Mouse (Mus musculus): ENCODE measurements around the gene Tagap. TPM values are rescaled to one million over a fixed set of nuclear protein-coding genes. Genes with fewer than 3 reads are reported as not detected.
"Not testable (repeated sequence)": the region's sequence is repeated elsewhere in the genome, so short reads cannot be mapped to it uniquely, and the experiment has no call there.

The Tagap gene
- polyA plus RNA-seq, 1 experiment from 2014 or later = 1.4 TPM

DNA sequence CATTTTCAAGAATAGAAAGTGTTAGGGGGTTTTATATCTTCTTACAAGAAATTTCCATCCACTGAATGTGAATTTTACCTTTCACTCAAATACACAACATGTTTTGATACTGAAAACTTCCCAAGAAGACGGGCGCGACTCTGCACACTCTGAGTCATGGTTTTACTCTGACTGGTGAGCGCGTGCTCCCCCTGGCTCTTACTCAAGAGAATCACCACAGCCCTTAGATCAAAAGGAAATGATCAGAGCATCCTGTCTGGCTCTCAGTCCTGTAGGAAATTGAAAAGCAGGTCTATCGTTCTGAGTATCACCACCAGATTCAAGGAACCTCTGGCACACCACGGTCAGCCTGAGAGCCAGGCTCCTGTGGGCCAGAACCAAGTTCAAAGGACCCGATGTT lies 13.8 kb downstream of the Tagap start:
- H3K27me3 ChIP-seq (replicated peaks; ENCODE audit: control insufficient read depth, insufficient read depth, low read length) = no peaks in the 10 kb centered on the region
- no peaks in the 10 kb centered on the region for H3K9me3 ChIP-seq (ENCODE audit: control insufficient read depth, low read length)
- no peak overlapping the region for H3K4me3 ChIP-seq (ENCODE audit: low read depth, low read length)
- no peaks in the 10 kb centered on the region for H3K36me3 ChIP-seq (ENCODE audit: control insufficient read depth, insufficient read depth, low read length)
- H3K9ac ChIP-seq (ENCODE audit: low read length) = no peak overlapping the region
- 57% methylated on average over 8 of the region's 8 CpGs for WGBS
- ATAC-seq (replicated peaks; ENCODE audit: low FRiP score, low TSS enrichment, low read depth) = no peak
- no peak for DNase-seq (ENCODE audit: low spot score)
- H3K4me1 ChIP-seq (replicated peaks; ENCODE audit: control insufficient read depth, insufficient read depth, low read length) = no peaks in the 10 kb centered on the region
- H3K4me2 ChIP-seq (ENCODE audit: low read length) = no peak overlapping the region
- H3K27ac ChIP-seq (ENCODE audit: low read depth) = no peak overlapping the region

DNA sequence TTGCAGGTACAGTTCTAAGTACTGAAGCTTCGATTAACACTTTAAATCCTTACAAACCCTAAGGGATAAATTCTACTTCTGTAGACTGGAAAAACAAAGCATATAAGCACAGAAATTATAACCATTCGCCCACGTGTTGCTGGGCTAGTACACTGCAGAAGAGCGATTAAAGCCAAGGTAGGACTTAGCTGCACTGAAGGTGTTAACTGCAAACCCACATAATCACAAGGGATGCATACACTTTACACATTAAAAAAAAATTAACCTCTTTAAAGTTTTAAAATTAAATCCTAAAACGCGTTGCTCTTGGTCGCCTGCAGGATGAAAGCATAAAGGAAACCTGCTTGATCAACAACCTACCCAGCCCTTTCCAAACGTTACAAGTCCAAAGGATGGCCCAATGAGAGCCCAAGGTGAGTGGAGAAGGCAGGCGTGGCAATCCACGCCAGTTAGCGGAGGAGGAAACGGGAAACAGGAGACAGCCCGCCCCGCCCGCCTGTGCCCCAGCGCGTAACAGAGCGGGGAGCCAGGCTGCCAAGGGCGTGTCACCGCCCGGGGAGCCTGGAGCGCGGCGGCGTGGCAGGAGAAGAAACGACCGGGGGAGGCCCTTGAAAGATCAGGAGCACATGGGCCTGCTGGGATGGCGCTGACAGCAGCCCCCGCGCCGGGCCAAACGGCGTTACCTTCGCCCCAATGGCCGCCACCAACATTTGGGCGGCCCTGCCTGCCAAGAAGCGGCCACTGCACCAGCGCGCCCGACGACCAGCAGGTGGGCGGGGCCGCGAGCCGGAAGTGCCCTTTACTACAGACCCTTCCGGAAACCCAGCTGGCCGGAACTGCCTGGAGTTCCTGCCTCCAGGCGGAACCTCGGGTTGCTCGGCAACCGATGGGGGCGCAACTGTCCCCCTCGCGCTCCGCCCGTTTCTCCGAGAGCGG lies 19.6 kb downstream of the Tagap start, which contains the start of gene Rsph3a:
Rsph3a (plus strand) TSS at position 498 of the 936 bp plus-strand sequence.
- peak; percentile 91 for DNase-seq (ENCODE audit: low spot score)
- H3K9ac ChIP-seq (ENCODE audit: low read length) = peak within 1 kb of the TSS; percentile 45
- peak; percentile 99 for ATAC-seq (replicated peaks; ENCODE audit: low FRiP score, low TSS enrichment, low read depth)
- H3K4me2 ChIP-seq (ENCODE audit: low read length) = peak within 1 kb of the TSS; percentile 62
- WGBS = 2% methylated on average over 57 of the region's 58 CpGs
- not testable (repeated sequence) for H3K4me1 ChIP-seq (replicated peaks; ENCODE audit: control insufficient read depth, insufficient read depth, low read length); H3K9me3 ChIP-seq (ENCODE audit: control insufficient read depth, low read length); H3K36me3 ChIP-seq (ENCODE audit: control insufficient read depth, insufficient read depth, low read length); H3K27me3 ChIP-seq (replicated peaks; ENCODE audit: control insufficient read depth, insufficient read depth, low read length)
- H3K27ac ChIP-seq (ENCODE audit: low read depth) = peak within 1 kb of the TSS; percentile 75
- H3K4me3 ChIP-seq (ENCODE audit: low read depth, low read length) = peak within 1 kb of the TSS; percentile 52

DNA sequence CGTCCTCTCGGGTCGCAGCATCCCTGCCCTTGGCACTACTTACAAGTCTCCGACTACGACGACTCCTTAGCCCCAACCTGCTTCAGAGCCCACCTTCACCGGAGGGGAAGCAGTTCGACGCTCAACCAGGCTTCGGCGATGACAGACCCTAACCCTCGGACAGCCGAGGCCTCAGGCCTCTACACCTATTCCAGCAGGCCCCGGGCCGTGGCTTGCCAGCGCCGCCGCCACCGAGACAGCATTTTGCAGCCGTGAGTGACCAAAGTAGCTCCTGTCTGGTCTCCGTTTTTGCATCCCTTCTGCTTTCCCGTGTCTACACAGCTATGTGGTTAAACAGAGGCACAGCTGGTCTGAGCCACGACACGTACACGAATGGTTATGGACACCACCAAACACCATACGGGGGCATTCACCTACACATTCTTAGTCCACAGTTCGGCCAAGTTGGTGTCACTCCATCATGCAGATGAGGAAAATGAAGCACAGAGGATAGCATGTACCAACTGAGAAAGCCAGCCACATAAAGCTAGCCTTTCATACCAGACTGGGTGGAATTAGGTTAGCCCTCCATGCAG lies 20.3 kb downstream of the Tagap start:
- H3K27ac ChIP-seq (ENCODE audit: low read depth); H3K36me3 ChIP-seq (ENCODE audit: control insufficient read depth, insufficient read depth, low read length); H3K27me3 ChIP-seq (replicated peaks; ENCODE audit: control insufficient read depth, insufficient read depth, low read length); H3K9me3 ChIP-seq (ENCODE audit: control insufficient read depth, low read length); DNase-seq (ENCODE audit: low spot score); H3K4me1 ChIP-seq (replicated peaks; ENCODE audit: control insufficient read depth, insufficient read depth, low read length): not testable (repeated sequence)
- Histone ChIP-seq H3K4me3 (ENCODE audit: low read depth, low read length) (peak overlapping the region; percentile 52), H3K4me2 (ENCODE audit: low read length) (peak overlapping the region; percentile 62), H3K9ac (ENCODE audit: low read length) (0 out of 2 replicates have a peak overlapping the region, but pooled peaks have one; percentile 30)
- 0% methylated on average over 15 of the region's 27 CpGs for WGBS
- peak; percentile 54 for ATAC-seq (replicated peaks; ENCODE audit: low FRiP score, low TSS enrichment, low read depth)

DNA sequence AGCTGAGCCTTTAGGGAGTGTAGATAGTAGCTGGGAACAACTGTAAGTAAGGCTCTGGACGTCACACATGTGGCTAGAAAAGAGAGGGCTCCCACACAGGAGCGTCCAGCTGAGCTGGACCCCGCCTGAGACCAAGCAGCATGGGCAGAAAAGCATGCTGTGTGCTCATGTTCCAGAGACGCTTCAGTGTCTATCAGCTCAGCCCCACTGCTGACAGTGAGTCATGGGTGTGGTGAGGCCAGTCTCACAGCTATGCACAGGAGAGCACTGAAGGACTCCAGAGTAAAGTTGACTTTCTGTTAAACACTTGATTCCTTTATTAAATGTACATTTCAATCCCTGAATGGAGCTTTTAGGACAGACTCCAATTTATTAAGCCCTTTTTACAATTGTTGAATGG lies 25.5 kb downstream of the Tagap start:
- not testable (repeated sequence) for H3K4me3 ChIP-seq (ENCODE audit: low read depth, low read length); H3K4me2 ChIP-seq (ENCODE audit: low read length); H3K9ac ChIP-seq (ENCODE audit: low read length); H3K9me3 ChIP-seq (ENCODE audit: control insufficient read depth, low read length); DNase-seq (ENCODE audit: low spot score); H3K36me3 ChIP-seq (ENCODE audit: control insufficient read depth, insufficient read depth, low read length); ATAC-seq (replicated peaks; ENCODE audit: low FRiP score, low TSS enrichment, low read depth); H3K4me1 ChIP-seq (replicated peaks; ENCODE audit: control insufficient read depth, insufficient read depth, low read length); H3K27ac ChIP-seq (ENCODE audit: low read depth); H3K27me3 ChIP-seq (replicated peaks; ENCODE audit: control insufficient read depth, insufficient read depth, low read length)
- WGBS = no CpG with 5 or more reads among the region's 4 CpGs

DNA sequence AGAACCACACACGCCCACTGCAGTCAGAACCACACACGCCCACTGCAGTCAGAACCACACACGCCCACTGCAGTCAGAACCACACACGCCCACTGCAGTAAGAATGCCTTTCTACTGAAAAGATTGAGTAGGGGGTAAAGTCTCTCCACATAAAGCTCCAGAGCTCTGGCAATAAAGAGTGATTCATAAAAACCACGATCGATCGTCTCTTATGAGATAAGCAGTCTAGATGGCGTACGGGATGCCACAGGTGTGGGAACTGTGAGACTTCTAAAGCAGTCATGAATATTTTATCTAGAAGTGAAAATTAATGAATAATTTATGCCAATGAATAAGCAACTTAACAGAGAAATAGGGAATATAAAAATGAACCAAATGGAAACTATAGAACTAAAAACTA lies 31.4 kb downstream of the Tagap start:
- WGBS = 80% methylated on average over 7 of the region's 9 CpGs
- DNase-seq (ENCODE audit: low spot score) = not testable (repeated sequence)

DNA sequence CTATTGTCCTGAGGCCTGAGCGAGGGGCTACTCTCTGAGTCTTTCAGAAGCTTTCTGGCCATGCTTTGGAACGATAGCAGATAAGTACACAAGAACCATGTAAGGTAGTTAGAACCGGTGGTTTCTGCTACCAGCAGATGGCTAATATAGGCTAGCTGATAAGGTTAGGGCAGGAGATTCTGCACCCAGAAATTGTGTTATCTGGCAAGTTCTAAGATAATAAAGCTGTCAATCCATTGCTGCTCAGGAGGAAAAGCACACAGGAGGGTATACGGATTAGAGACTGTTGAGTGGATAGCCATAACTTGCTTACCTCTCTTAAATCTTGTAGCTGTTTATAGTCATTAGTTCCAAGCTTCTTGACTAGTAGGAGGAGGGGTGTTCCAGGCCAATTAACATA lies 37.5 kb downstream of the Tagap start:
- H3K9ac ChIP-seq (ENCODE audit: low read length); H3K4me3 ChIP-seq (ENCODE audit: low read depth, low read length); H3K36me3 ChIP-seq (ENCODE audit: control insufficient read depth, insufficient read depth, low read length); ATAC-seq (replicated peaks; ENCODE audit: low FRiP score, low TSS enrichment, low read depth); H3K27me3 ChIP-seq (replicated peaks; ENCODE audit: control insufficient read depth, insufficient read depth, low read length); H3K27ac ChIP-seq (ENCODE audit: low read depth); H3K9me3 ChIP-seq (ENCODE audit: control insufficient read depth, low read length); DNase-seq (ENCODE audit: low spot score); H3K4me1 ChIP-seq (replicated peaks; ENCODE audit: control insufficient read depth, insufficient read depth, low read length); H3K4me2 ChIP-seq (ENCODE audit: low read length): not testable (repeated sequence)
- 75% methylated on average over 4 of the region's 4 CpGs for WGBS

More for the DNA sequence above, 31.4 kb downstream of the Tagap start:
- not testable (repeated sequence) for H3K27ac ChIP-seq (ENCODE audit: low read depth); H3K4me1 ChIP-seq (replicated peaks; ENCODE audit: control insufficient read depth, insufficient read depth, low read length); H3K9me3 ChIP-seq (ENCODE audit: control insufficient read depth, low read length); H3K4me2 ChIP-seq (ENCODE audit: low read length); H3K4me3 ChIP-seq (ENCODE audit: low read depth, low read length); ATAC-seq (replicated peaks; ENCODE audit: low FRiP score, low TSS enrichment, low read depth); H3K27me3 ChIP-seq (replicated peaks; ENCODE audit: control insufficient read depth, insufficient read depth, low read length); H3K9ac ChIP-seq (ENCODE audit: low read length); H3K36me3 ChIP-seq (ENCODE audit: control insufficient read depth, insufficient read depth, low read length)

DNA sequence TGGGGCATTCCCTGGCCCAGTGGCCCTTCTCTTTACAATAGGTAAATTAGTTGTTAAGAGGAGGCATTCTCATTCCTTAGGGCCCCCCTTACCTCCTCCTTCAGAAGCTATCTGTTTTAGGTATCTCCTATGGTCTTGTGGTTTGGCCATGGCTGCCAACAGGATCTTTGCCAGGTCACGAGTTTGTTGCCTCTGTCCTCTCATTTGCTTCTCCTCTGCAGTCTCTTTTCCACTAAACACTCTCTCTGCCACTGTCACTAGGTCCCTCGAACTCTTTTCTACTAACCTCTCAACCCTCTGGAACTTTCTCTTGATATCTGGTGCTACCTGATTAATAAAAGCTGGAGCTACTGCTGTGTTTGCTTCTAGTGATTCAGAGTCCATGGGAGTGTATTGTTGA lies 38.6 kb downstream of the Tagap start:
- H3K27me3 ChIP-seq (replicated peaks; ENCODE audit: control insufficient read depth, insufficient read depth, low read length); H3K9me3 ChIP-seq (ENCODE audit: control insufficient read depth, low read length); H3K4me1 ChIP-seq (replicated peaks; ENCODE audit: control insufficient read depth, insufficient read depth, low read length); H3K4me3 ChIP-seq (ENCODE audit: low read depth, low read length); H3K36me3 ChIP-seq (ENCODE audit: control insufficient read depth, insufficient read depth, low read length); ATAC-seq (replicated peaks; ENCODE audit: low FRiP score, low TSS enrichment, low read depth); H3K9ac ChIP-seq (ENCODE audit: low read length); H3K4me2 ChIP-seq (ENCODE audit: low read length); H3K27ac ChIP-seq (ENCODE audit: low read depth); DNase-seq (ENCODE audit: low spot score): not testable (repeated sequence)
- 93% methylated on average over 2 of the region's 2 CpGs for WGBS

DNA sequence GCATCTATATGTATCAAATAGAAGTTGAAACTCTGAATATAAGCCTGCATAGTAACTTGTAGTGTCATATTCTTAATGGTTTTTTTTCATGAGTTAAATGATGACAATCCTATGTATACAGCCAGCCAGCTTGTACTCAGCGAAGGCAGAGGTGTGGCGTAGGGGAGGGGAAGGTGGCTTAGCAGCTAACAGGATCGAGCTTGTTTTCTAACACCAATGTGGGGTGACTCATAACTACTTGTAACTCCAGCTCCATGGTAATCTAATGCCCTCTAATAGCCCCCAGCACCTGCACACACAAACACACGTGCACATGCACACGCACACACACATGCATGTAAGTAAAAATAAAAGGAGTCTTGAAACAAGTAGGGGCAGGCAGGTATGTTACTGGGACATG lies 42.7 kb downstream of the Tagap start:
- H3K36me3 ChIP-seq (ENCODE audit: control insufficient read depth, insufficient read depth, low read length); H3K4me3 ChIP-seq (ENCODE audit: low read depth, low read length); H3K4me1 ChIP-seq (replicated peaks; ENCODE audit: control insufficient read depth, insufficient read depth, low read length); DNase-seq (ENCODE audit: low spot score); H3K9me3 ChIP-seq (ENCODE audit: control insufficient read depth, low read length); H3K27ac ChIP-seq (ENCODE audit: low read depth); H3K27me3 ChIP-seq (replicated peaks; ENCODE audit: control insufficient read depth, insufficient read depth, low read length); H3K4me2 ChIP-seq (ENCODE audit: low read length); H3K9ac ChIP-seq (ENCODE audit: low read length); ATAC-seq (replicated peaks; ENCODE audit: low FRiP score, low TSS enrichment, low read depth): not testable (repeated sequence)
- 74% methylated on average over 3 of the region's 5 CpGs for WGBS
